Mouse (Mus musculus) bone marrow, adult 2 months (tissue): ENCODE data around the gene Kansl2.
A peak's percentile ranks its signal among the peaks of the same experiment; 100 is the strongest.

Experiments used
- CTCF ChIP-seq: fragments of 200-500 bp; IDR thresholded peaks from 2 replicates; pipeline ENCODE4 v1.5.1; 2011; ENCODE audit warnings: low read length, control low read depth; ENCODE audit not compliant: control insufficient read depth, insufficient read depth
- POLR2A ChIP-seq: fragments of 200-500 bp; IDR thresholded peaks from 2 replicates; pipeline ENCODE4 v1.6.1; 2011; ENCODE audit warnings: low read depth, mild to moderate bottlenecking, control low read depth, low read length, borderline replicate concordance; ENCODE audit not compliant: control insufficient read depth

- TF ChIP-seq CTCF (peak; percentile 68), POLR2A (no peak)
These were observed 29.6 kb downstream of the Kansl2 start for GRCm38 (mm10) chr15:98504514-98504913.
